Mouse (Mus musculus) embryonic facial prominence, embryonic 13.5 days (tissue): Measurements from ENCODE around the gene Daxx. TPM values are rescaled to one million over a fixed set of nuclear protein-coding genes. Genes with fewer than 3 reads are reported as not detected.
"Not testable (repeated sequence)": the region's sequence is repeated elsewhere in the genome, so short reads cannot be mapped to it uniquely, and the experiment has no call there.

ENCODE experiments used
- ATAC-seq: fragments of 200-750 bp; cut with Nextera tagmentation; 2 replicates; pipeline ENCODE4 v1.8.0; 2017; ENCODE audit warnings: low read depth; ENCODE audit not compliant: insufficient number of reproducible peaks, insufficient read depth, low FRiP score, low TSS enrichment
- H3K27ac ChIP-seq: fragments of 300-500 bp; sonication (generic); 2 replicates; pipeline ENCODE4 v1.5.1; 2015; ENCODE audit warnings: moderate library complexity, mild to moderate bottlenecking, inconsistent platforms
- H3K27me3 ChIP-seq: fragments of 300-500 bp; sonication (generic); 2 replicates; pipeline ENCODE4 v1.6.1; 2015; ENCODE audit warnings: mild to moderate bottlenecking, inconsistent platforms
- H3K36me3 ChIP-seq: fragments of 300-500 bp; sonication (generic); 2 replicates; pipeline ENCODE4 v1.6.1; 2015; ENCODE audit warnings: mild to moderate bottlenecking, inconsistent platforms
- H3K4me1 ChIP-seq: fragments of 300-500 bp; sonication (generic); 2 replicates; pipeline ENCODE4 v1.6.1; 2015; ENCODE audit warnings: inconsistent platforms
- H3K4me2 ChIP-seq: fragments of 300-500 bp; sonication (generic); 2 replicates; pipeline ENCODE4 v1.6.1; 2015; ENCODE audit warnings: moderate library complexity, mild to moderate bottlenecking, inconsistent platforms
- H3K4me3 ChIP-seq: fragments of 300-500 bp; sonication (generic); 2 replicates; pipeline ENCODE4 v1.5.1; 2015; ENCODE audit warnings: mild to moderate bottlenecking, inconsistent platforms
- H3K9ac ChIP-seq: fragments of 300-500 bp; sonication (generic); 2 replicates; pipeline ENCODE4 v1.6.1; 2015; ENCODE audit warnings: mild to moderate bottlenecking, inconsistent platforms
- H3K9me3 ChIP-seq: fragments of 300-500 bp; sonication (generic); 2 replicates; pipeline ENCODE4 v1.6.1; 2016; ENCODE audit warnings: inconsistent platforms
- WGBS: fragments of 180-500 bp; shearing (Covaris S2); methylation state at CpG from one replicate; pipeline ENCODE4 v1.1.7; 2015; ENCODE audit warnings: mixed read lengths; 5-methylcytosine and 5-hydroxymethylcytosine counted together
- polyA plus RNA-seq: library from polyadenylated mRNA; unstranded; fragments of >200 nt; fragmentation: Nextera tagmentation; extraction: Ambion mirVana; gene quantifications from 2 replicates; pipeline ENCODE4 v1.2.1, GENCODE M21; 2015

Daxx gene
- 57.7 and 58.9 TPM in 2 replicates for polyA plus RNA-seq

DNA sequence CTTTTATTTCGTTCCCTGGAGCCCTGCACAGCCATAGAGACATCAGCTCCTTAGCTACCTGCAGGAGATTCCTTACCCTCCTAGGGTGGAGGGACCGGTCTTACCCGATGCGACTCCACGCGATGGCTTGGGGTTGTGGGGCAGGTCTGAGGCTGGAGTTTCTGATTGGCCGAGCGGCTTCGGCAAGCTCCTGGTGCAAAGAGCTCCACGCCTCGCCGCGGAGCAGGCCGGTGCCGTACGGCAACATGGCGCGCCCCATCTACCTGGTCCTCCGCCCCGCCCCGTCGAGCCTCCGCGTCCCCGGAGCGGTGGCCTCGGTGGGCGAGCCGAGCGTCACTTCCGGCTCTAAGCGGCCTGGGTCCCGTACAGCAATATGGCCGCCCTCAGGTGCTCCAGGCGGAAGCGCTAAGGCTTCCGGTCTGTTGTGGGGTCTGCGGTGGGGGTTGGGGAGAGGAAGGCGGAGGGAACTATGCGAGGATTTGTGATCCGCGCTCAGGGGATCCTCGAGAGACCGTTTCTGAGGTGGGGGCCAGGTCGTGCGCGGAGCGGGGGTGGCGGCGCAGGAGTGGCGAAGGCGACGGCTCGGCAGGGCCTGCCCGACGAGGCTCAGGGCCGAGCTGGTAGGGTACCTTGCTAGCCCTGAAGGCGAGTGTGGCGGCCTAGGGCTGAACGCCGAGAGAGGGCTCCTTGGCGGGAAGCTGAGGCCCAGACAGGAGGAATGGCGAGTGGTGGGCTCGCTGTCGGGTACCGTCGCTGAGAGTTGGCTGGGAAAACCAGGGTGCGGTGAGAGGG lies at the start of gene Daxx:
Gene Daxx, plus strand, starts transcription at position 338 of the 792 bp plus-strand sequence.
- WGBS: under 1% methylated on average over 68 of the region's 68 CpGs
- peak; percentile 96 for ATAC-seq

DNA sequence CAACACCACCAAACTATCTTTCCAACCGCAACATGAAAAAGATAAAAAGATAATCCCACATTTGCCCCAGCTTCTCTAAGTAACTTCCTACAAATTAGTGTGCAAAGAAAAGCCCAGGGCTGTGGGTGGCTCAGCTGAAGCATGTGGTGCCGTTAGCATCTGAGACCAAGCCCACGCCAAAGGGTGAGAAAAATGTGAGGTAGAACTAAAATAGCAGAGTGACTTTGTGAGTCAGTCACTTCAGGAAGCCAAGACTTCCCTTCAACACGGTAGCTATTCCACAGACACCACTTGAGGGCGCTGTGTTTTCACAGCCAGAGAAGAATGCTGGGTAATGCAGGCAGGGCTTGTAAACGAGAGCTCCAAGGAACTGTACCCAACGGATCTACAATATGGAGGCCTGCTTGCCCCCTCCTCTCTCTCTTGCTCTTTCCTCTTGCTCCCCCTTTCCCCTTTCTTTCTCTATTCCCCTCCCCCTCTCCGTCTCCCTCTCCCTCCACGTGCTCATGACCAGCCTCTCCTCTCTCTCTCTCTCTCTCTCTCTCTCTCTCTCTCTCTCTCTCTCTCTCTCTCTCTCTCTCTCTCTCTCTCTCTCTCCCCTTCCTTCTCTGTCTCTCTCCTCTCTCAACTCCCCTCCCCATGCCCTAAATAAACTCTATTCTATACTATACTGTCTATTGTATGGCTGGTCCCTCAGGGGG lies 43.7 kb upstream of the Daxx start:
- WGBS: 30% methylated on average over 9 of the region's 9 CpGs
- H3K27me3 ChIP-seq: no peaks in the 10 kb centered on the region
- no peak overlapping the region for H3K27ac ChIP-seq
- no peaks in the 10 kb centered on the region for H3K4me1 ChIP-seq
- no peaks in the 10 kb centered on the region for H3K9me3 ChIP-seq
- H3K4me3 ChIP-seq: no peak overlapping the region
- ATAC-seq: no peak
- H3K4me2 ChIP-seq: no peak overlapping the region
- no peaks in the 10 kb centered on the region for H3K36me3 ChIP-seq
- no peak overlapping the region for H3K9ac ChIP-seq

More for the DNA sequence above, at the start of gene Daxx:
- H3K9ac ChIP-seq: peak within 1 kb of the TSS; percentile 91
- no peaks in the 10 kb centered on the region for H3K27me3 ChIP-seq
- H3K4me2 ChIP-seq: peak within 1 kb of the TSS; percentile 97
- H3K27ac ChIP-seq: peak within 1 kb of the TSS; percentile 91
- peak within 1 kb of the TSS; percentile 95 for H3K4me3 ChIP-seq
- peaks cover 31% of the 10 kb centered on the region for H3K4me1 ChIP-seq
- peaks cover 34% of the 10 kb centered on the region for H3K36me3 ChIP-seq
- H3K9me3 ChIP-seq: no peaks in the 10 kb centered on the region

DNA sequence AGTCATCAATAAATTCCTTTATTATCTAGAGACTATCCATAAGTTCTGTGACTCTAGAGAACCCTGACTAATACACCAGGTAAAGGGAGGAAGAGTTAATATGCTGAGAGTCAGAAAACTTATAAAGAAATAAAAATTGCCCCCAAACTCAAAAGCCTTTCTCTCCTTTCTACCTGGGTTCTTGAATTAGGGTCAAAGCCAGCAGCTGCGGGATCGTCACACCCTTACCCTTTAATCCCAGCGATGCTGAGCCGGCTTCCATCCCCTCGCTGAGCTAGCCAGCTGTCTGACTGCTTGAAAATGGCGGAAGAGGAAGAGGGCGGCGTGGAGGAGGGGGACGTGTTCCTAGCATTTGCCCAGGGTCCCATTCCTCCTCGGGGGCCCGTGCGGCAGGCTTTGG lies 35.7 kb upstream of the Daxx start, which contains the start of gene Gm7029:
Gene Gm7029, plus strand, starts transcription at position 301 of the 400 bp plus-strand sequence.
- not testable (repeated sequence) for H3K9ac ChIP-seq, H3K4me3 ChIP-seq, H3K9me3 ChIP-seq, H3K27ac ChIP-seq, H3K4me2 ChIP-seq, H3K4me1 ChIP-seq, ATAC-seq, H3K27me3 ChIP-seq
- peaks cover 28% of the 10 kb centered on the region for H3K36me3 ChIP-seq
- 86% methylated on average over 3 of the region's 12 CpGs for WGBS

DNA sequence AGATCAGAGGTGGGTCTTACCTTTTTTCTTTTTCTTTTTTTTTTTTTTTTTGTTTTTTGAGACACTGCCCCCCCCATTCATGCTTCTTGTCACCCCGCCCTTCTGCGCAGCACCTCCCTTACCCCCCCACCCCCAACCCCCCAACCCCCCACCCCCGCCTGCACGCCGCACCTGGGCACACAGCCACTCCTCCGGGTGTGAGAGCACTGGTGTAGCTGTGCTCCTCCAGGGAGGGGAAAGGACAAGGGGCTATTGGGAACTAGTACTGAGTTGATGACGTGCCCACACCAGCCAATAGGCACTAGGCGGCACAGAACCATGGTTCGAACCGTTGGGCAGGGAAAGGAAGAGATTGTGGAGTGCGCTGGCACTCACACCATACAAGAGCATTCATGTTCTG lies 34.8 kb upstream of the Daxx start:
- peaks cover 35% of the 10 kb centered on the region for H3K36me3 ChIP-seq
- H3K4me1 ChIP-seq: no peaks in the 10 kb centered on the region
- ATAC-seq: no peak
- no peaks in the 10 kb centered on the region for H3K27me3 ChIP-seq
- WGBS: 90% methylated on average over 11 of the region's 11 CpGs
- no peak overlapping the region for H3K27ac ChIP-seq
- no peak overlapping the region for H3K4me2 ChIP-seq
- H3K4me3 ChIP-seq: no peak overlapping the region
- H3K9ac ChIP-seq: no peak overlapping the region
- H3K9me3 ChIP-seq: no peaks in the 10 kb centered on the region

DNA sequence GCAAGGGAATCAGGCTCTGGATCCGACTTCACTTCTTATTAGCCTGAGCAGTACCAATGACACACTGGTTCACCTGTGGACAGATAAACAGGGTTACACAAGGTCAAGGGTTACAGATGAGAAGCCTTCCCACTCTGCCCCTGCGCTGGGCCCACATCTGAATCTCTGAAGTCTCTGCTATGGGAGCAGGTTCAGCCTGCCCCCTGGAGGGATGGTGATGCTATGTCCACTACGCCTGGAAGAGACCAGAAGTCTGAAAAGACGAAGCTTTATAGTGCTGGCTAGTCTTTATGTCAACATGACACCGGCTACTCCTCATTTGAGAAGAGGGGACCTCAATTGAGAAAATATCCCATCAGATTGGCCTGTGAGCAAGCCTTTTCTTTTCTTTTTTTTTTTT lies 33.4 kb upstream of the Daxx start:
- not testable (repeated sequence) for H3K4me3 ChIP-seq, H3K9ac ChIP-seq, H3K4me1 ChIP-seq, H3K9me3 ChIP-seq, H3K27me3 ChIP-seq, H3K4me2 ChIP-seq, H3K27ac ChIP-seq, ATAC-seq
- H3K36me3 ChIP-seq: peaks cover 45% of the 10 kb centered on the region
- 78% methylated on average over 5 of the region's 5 CpGs for WGBS

DNA sequence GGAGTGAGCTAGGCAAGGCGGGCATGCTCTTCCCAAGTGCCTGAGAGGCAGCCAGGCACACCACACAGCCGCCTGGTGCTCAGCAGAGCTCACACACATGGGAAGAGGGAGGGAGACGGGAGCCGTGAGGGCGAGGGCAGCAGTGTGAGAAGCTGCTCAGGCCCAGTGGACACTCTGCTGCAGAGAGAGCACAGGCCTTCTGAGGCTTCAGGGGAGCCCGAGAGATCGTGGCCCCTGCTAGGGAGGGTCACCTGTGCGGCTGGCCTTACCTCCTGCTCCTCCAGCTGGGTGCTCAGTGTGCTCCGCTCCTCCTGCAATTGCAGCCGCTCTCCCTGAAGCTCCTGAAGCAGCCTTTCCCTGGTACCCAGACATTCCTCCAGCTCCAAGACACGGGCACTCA lies 24.9 kb upstream of the Daxx start:
- H3K27ac ChIP-seq, ATAC-seq, H3K4me3 ChIP-seq, H3K27me3 ChIP-seq, H3K9ac ChIP-seq, H3K9me3 ChIP-seq, H3K4me2 ChIP-seq: not testable (repeated sequence)
- 93% methylated on average over 10 of the region's 11 CpGs for WGBS
- Histone ChIP-seq H3K4me1 (peaks cover 13% of the 10 kb centered on the region), H3K36me3 (peaks cover 50% of the 10 kb centered on the region)

DNA sequence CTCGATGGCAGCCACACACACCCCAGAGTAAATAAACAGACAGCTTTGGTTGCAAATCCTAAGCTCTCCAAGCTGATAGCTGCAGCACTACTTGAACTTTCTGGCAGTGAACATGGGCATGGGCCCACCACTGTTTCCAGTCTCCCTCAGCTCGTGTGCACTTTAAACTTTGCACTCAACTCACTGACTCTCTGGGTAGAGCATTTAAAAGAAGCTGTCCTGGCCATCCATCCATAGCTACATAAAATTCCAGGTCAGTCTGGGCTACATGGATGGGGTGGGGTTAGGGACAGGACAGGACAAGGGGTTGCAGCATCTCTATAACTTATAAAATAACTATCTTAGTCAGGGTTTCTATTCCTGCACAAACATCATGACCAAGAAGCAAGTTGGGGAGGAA lies 21.4 kb upstream of the Daxx start:
- H3K4me1 ChIP-seq: peaks cover 14% of the 10 kb centered on the region
- peaks cover 25% of the 10 kb centered on the region for H3K36me3 ChIP-seq
- not testable (repeated sequence) for H3K4me3 ChIP-seq, ATAC-seq, H3K9me3 ChIP-seq, H3K27ac ChIP-seq, H3K27me3 ChIP-seq
- 70% methylated on average over 2 of the region's 2 CpGs for WGBS
- H3K4me2 ChIP-seq: peak overlapping the region; percentile 65
- H3K9ac ChIP-seq: 0 out of 2 replicates have a peak overlapping the region, but pooled peaks have one; percentile 32

DNA sequence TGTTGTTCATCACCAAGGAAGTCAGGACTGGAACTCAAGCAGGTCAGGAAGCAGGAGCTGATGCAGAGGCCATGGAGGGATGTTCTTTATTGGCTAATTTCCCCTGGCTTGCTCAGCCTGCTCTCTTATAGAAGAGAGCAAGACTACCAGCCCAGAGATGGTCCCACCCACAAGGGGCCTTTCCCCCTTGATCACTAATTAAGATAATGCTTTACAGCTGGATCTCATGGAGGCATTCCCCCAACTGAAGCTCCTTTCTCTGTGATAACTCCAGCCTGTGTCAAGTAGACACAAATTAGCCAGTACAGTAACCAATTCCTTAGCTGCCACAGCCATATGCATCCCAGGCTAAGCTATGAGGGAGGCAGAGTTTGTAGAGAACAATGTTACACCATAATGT lies 21.0 kb upstream of the Daxx start:
- peaks cover 14% of the 10 kb centered on the region for H3K4me1 ChIP-seq
- H3K36me3 ChIP-seq: peaks cover 21% of the 10 kb centered on the region
- peak overlapping the region; percentile 65 for H3K4me2 ChIP-seq
- ATAC-seq, H3K27ac ChIP-seq, H3K9me3 ChIP-seq, H3K27me3 ChIP-seq: not testable (repeated sequence)
- H3K4me3 ChIP-seq: peak overlapping the region; percentile 62; the same call in 1 of the 2 replicates
- H3K9ac ChIP-seq: 0 out of 2 replicates have a peak overlapping the region, but pooled peaks have one; percentile 27

DNA sequence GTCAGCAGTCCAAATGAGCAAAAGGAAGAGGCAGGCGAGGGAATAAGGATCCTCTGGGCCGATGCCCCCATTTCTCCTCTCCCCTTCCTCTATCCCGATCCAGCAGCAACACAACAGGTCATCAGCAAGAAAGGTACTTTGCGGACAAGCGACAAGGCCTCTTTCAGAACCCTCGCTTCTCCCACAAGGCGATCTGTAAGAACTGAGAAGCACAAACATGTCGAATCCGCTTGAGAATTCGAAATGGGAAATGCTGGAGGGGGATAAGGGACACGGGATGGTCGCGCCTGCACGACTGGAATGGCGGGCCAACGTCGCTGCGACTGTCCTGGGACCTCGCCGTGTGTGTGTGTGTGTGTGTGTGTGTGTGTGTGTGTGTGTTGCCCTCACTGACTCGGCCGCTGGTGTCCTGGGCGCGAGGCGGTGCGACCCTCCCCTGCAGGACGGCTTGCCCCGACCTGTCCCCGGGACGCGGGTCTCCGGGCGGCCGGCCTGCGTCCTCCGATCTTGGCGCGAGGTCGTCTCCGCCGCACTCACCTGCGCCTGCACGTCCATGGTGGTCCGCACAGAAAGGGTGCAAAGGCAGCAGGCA lies 19.2 kb upstream of the Daxx start:
- H3K9me3 ChIP-seq, ATAC-seq, H3K27me3 ChIP-seq, H3K36me3 ChIP-seq: not testable (repeated sequence)
- Histone ChIP-seq H3K4me1 (peaks cover 14% of the 10 kb centered on the region), H3K27ac (peak overlapping the region; percentile 51; the same call in 1 of the 2 replicates), H3K9ac (peak overlapping the region; percentile 76), H3K4me3 (peak overlapping the region; percentile 62), H3K4me2 (peak overlapping the region; percentile 65)
- under 1% methylated on average over 41 of the region's 44 CpGs for WGBS

DNA sequence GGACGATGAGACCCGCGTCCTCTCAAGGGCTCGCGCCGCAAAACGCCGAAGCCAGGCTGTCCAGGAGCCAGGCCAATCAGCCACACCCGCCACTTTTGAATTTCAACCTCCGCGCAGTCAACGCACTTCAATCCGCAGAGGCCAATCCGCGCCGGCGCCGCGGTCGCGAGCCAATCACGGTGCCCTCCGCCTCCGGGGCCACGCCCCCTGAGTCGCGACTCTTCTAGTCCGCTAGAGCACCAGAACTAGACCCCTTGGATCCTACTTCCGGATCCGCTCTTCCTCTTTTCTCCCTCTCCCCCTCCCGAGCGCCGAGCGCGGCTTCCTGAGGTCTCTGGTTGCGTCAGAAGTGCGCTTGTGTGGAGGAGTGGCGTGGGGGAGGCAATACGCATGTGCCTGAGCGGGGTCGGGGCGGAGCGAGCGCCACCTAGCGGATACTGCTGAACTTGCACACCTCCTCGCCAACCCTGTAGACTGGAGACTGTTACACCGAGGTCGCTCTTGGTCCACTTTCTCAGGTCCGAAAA lies 18.6 kb upstream of the Daxx start, which contains the start of gene Kifc1:
Gene Kifc1, minus strand, starts transcription at position 129 of the 527 bp plus-strand sequence.
- Histone ChIP-seq H3K4me2 (peak within 1 kb of the TSS; percentile 65), H3K4me3 (peak within 1 kb of the TSS; percentile 62), H3K4me1 (peaks cover 14% of the 10 kb centered on the region), H3K27ac (peak within 1 kb of the TSS; percentile 51; the same call in 1 of the 2 replicates), H3K9ac (peak within 1 kb of the TSS; percentile 76), H3K36me3 (peaks cover 8% of the 10 kb centered on the region), H3K9me3 (no peaks in the 10 kb centered on the region), H3K27me3 (no peaks in the 10 kb centered on the region)
- ATAC-seq: peak; percentile 99
- under 1% methylated on average over 49 of the region's 49 CpGs for WGBS

DNA sequence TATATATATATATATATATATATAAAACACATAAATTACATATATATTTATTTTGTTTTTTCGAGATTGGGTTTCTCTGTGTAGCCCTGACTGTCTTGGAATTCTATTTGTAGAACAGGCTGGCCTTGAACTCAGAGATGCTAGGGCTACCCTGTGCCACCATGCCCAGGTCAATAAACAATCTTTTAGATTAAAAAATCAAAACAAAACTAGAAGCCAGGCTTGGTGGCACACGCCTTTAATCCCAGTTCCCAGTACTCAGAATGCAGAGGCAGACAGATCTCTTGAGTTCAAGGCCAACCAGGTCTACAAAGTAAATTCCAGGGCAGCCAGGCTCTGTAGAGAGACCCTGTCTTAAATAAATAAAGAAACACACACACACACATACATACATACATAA lies 17.9 kb upstream of the Daxx start:
- no peak overlapping the region for H3K9ac ChIP-seq
- no peaks in the 10 kb centered on the region for H3K9me3 ChIP-seq
- no peak overlapping the region for H3K4me2 ChIP-seq
- peaks cover 14% of the 10 kb centered on the region for H3K4me1 ChIP-seq
- 54% methylated on average over 2 of the region's 2 CpGs for WGBS
- H3K27ac ChIP-seq: no peak overlapping the region
- no peaks in the 10 kb centered on the region for H3K27me3 ChIP-seq
- no peak overlapping the region for H3K4me3 ChIP-seq
- no peak for ATAC-seq
- peaks cover under 1% of the 10 kb centered on the region for H3K36me3 ChIP-seq
